Mouse (Mus musculus) v-Abl transformed pro-B cells (cell line): ENCODE measurements around the gene Ccdc8.

ENCODE experiments used
- in situ Hi-C, 2 experiments: fragments of 400-800 bp; cut with MboI; formaldehyde crosslinking; loops; one replicate each; pipeline ENCODE4 v1.15.1; 2025; ENCODE audit not compliant: unreplicated experiment in 2 of 2

The Ccdc8 gene

GRCm38 (mm10) chr7:16992451-16992807 is at the start of gene Ccdc8:
TSS of gene Ccdc8 (plus strand) at chr7:16992708.
- in situ Hi-C loops, result loop anchor here in 1 of 2 experiments (10.0 kb wide), 1 partner anchor 58 kb away; no protein-coding TSS in a partner anchor

- in situ Hi-C loops, result loop anchor here in 1 of 2 experiments (25.0 kb wide), 1 partner anchor 1944 kb away; no protein-coding TSS in a partner anchor
Measured at GRCm38 (mm10) chr7:16942861-16943260, 49.6 kb upstream of the Ccdc8 start.

GRCm38 (mm10) chr7:16944061-16944807 is 48.3 kb upstream of the Ccdc8 start, which contains the start of gene Pnmal2:
TSS of gene Pnmal2 (plus strand) at chr7:16944682.
- in situ Hi-C loops, result loop anchor here in 1 of 2 experiments (25.0 kb wide), 1 partner anchor 1943 kb away; no protein-coding TSS in a partner anchor

GRCm38 (mm10) chr7:16944808-16945315 is 47.6 kb upstream of the Ccdc8 start:
- in situ Hi-C loops, result loop anchor here in 1 of 2 experiments (25.0 kb wide), 1 partner anchor 1942 kb away; no protein-coding TSS in a partner anchor

- in situ Hi-C loops, result loop anchor here in 1 of 2 experiments (25.0 kb wide), 1 partner anchor 1942 kb away; no protein-coding TSS in a partner anchor
Measured at GRCm38 (mm10) chr7:16945419-16945818, 47.1 kb upstream of the Ccdc8 start.

- in situ Hi-C loops, result loop anchor here in 1 of 2 experiments (25.0 kb wide), 1 partner anchor 1941 kb away; no protein-coding TSS in a partner anchor
Measured at GRCm38 (mm10) chr7:16946441-16947348, 45.8 kb upstream of the Ccdc8 start.

- in situ Hi-C loops, result loop anchor here in 1 of 2 experiments (25.0 kb wide), 1 partner anchor 1940 kb away; no protein-coding TSS in a partner anchor
Measured at GRCm38 (mm10) chr7:16947349-16947895, 45.1 kb upstream of the Ccdc8 start.

- in situ Hi-C loops, result loop anchor here in 1 of 2 experiments (25.0 kb wide), 1 partner anchor 1939 kb away; no protein-coding TSS in a partner anchor
Measured at GRCm38 (mm10) chr7:16947959-16948361, 44.5 kb upstream of the Ccdc8 start.

- in situ Hi-C loops, result loop anchor here in 1 of 2 experiments (25.0 kb wide), 1 partner anchor 1938 kb away; no protein-coding TSS in a partner anchor
Measured at GRCm38 (mm10) chr7:16948923-16949458, 43.5 kb upstream of the Ccdc8 start.

- in situ Hi-C loops, result loop anchor here (5.0 to 25.0 kb wide), 4 partner anchors 47 to 1937 kb away; partner anchors contain the start of gene Psg20 (in 1 of the 2)
Measured at GRCm38 (mm10) chr7:16949908-16950841, 42.3 kb upstream of the Ccdc8 start.

- in situ Hi-C loops, result loop anchor here (5.0 to 25.0 kb wide), 3 partner anchors 46 to 1736 kb away; partner anchors contain the start of gene Psg20 (in 1 of the 2)
Measured at GRCm38 (mm10) chr7:16950861-16951635, 41.5 kb upstream of the Ccdc8 start.

GRCm38 (mm10) chr7:16953776-16954175 is 38.7 kb upstream of the Ccdc8 start:
- in situ Hi-C loops, result loop anchor here (5.0 to 25.0 kb wide), 3 partner anchors 44 to 1734 kb away; partner anchors contain the start of gene Psg20 (in 1 of the 2)

GRCm38 (mm10) chr7:16955712-16956111 is 36.8 kb upstream of the Ccdc8 start:
- in situ Hi-C loops, result loop anchor here in 1 of 2 experiments (25.0 kb wide), 1 partner anchor 1732 kb away; the partner anchor contains the start of gene Psg20

- in situ Hi-C loops, result loop anchor here in 1 of 2 experiments (25.0 kb wide), 1 partner anchor 1731 kb away; the partner anchor contains the start of gene Psg20
Measured at GRCm38 (mm10) chr7:16956410-16957265, 35.9 kb upstream of the Ccdc8 start.

GRCm38 (mm10) chr7:16959539-16960187 is 32.8 kb upstream of the Ccdc8 start, which contains the start of gene Pnmal1:
TSS of gene Pnmal1 (plus strand) at chr7:16959679.
- in situ Hi-C loops, result loop anchor here in 1 of 2 experiments (25.0 kb wide), 1 partner anchor 1728 kb away; the partner anchor contains the start of gene Psg20

- in situ Hi-C loops, result loop anchor here in 1 of 2 experiments (25.0 kb wide), 1 partner anchor 1726 kb away; the partner anchor contains the start of gene Psg20
Measured at GRCm38 (mm10) chr7:16961678-16962077, 30.8 kb upstream of the Ccdc8 start.
